Mouse (Mus musculus) myocyte (in vitro differentiated cells): ENCODE results near the gene Pih1d1.

Experiments
- E2F4 ChIP-seq: IDR thresholded peaks from one replicate; pipeline ENCODE4 v1.6.1; 2011; ENCODE audit warnings: mild to moderate bottlenecking, control low read depth, moderate library complexity; ENCODE audit not compliant: insufficient read depth
- MAX ChIP-seq: IDR thresholded peaks from one replicate; pipeline ENCODE4 v1.6.1; 2011; ENCODE audit warnings: low read depth, mild to moderate bottlenecking, control low read depth
- MYOD1 ChIP-seq, 3 experiments: IDR thresholded peaks; one replicate each; pipeline ENCODE4 v1.6.1; 2011; ENCODE audit warnings: control low read depth in 2 of 3, low read depth in 2 of 3, mild to moderate bottlenecking in 2 of 3, moderate library complexity in 1 of 3; ENCODE audit not compliant: insufficient read length in 2 of 3, control insufficient read depth in 1 of 3
- POLR2A ChIP-seq: IDR thresholded peaks from one replicate; pipeline ENCODE4 v1.6.1; 2011; ENCODE audit warnings: low read depth, mild to moderate bottlenecking, control low read depth, moderate library complexity; ENCODE audit not compliant: insufficient read length
- POLR2AphosphoS2 ChIP-seq: IDR thresholded peaks from one replicate; pipeline ENCODE4 v1.6.1; 2011; ENCODE audit warnings: low read depth, control low read depth; ENCODE audit not compliant: insufficient read length
- REST ChIP-seq: IDR thresholded peaks from one replicate; pipeline ENCODE4 v1.6.1; 2011; ENCODE audit warnings: mild to moderate bottlenecking, control low read depth, moderate library complexity; ENCODE audit not compliant: insufficient read depth, insufficient read length
- USF1 ChIP-seq: IDR thresholded peaks from one replicate; pipeline ENCODE4 v1.6.1; 2011; ENCODE audit warnings: low read depth, mild to moderate bottlenecking, control low read depth, moderate library complexity

DNA sequence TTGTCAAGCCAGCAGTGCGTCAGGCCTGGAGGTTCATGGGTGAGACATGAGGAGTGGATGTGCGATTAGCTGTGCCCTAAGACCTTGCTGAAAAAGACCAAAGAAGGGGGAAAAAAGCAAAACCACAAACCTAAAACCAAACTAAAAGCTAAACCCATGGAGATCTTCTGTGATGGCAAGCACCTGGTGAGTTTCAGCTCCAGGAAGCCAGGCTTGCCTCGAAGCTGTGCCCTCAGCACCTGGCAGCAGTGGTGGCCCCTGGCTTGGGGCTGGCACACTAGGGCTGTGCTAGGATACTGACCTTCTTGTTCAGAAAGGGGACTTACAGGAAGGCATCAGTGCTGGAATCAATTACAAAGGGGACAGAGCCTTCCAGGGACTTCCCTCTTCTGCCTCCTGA, 12.8 kb upstream of the Pih1d1 start:
- TF ChIP-seq MAX (no peak), POLR2A (no peak), POLR2AphosphoS2 (no peak), USF1 (no peak), REST (no peak), MYOD1 (IDR thresholded peaks at IDR 0.05; ENCODE audit: control insufficient read depth in 1 of 3, insufficient read length in 2 of 3, low read depth in 2 of 3) (no peak), E2F4 (no peak)
